In the genomic region with DNA sequence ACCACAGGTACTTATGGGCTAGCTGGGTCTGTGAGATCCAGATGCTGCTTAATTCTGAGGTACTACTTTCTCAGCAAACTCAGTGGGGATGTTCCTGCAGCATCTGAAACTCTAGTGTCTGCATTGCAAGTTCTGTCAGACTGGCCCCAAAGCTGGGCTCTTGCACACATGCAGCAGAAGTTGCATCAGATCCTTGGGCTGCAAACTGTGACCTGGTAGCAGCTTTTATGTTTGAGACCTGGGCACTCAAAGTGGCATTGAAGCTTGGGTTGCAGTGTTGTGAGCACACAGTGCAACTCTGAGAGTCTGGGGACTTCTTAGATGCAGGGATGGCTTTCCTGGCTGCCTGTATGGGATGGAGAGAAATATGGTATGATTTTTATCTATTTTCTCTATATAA, we compare ENCODE assay signal across 24 mouse cellular contexts. TPM values are rescaled to one million over a fixed set of nuclear protein-coding genes. Genes with fewer than 3 reads are reported as not detected.
"Had no signal": no experiment of that assay in that cellular context is flagged by ENCODE, and none has a peak within 500 bp of the region (broad histone marks: within the 10 kb centered on the region; RNA-seq: fewer than 3 reads in every experiment).

No protein-coding gene starts in this region.

- H3K4me1 ChIP-seq: midbrain, embryonic 10.5 days; midbrain, embryonic 12.5 days; neural tube, embryonic 12.5 days had no signal

- H3K4me2 ChIP-seq: lung, embryonic 14.5 days; midbrain, embryonic 12.5 days; neural tube, embryonic 12.5 days had no signal

- ATAC-seq: midbrain, embryonic 16.5 days had no signal

- H3K36me3 ChIP-seq: midbrain, embryonic 10.5 days; midbrain, embryonic 12.5 days; neural tube, embryonic 12.5 days had no signal

- H3K9ac ChIP-seq: lung, embryonic 14.5 days; midbrain, embryonic 12.5 days; neural tube, embryonic 12.5 days had no signal

- H3K9me3 ChIP-seq: midbrain, embryonic 10.5 days; midbrain, embryonic 12.5 days; neural tube, embryonic 12.5 days had no signal

- DNase-seq: lung, adult 18-20 months; lung, embryonic 14.5 days; lung, postnatal 10 days; lung, postnatal 4 days; midbrain, embryonic 14.5 days; right cerebral cortex, postnatal 25 days; right cerebral cortex, postnatal 4 days; spleen, adult 18-20 months; thymus, adult 18-20 months; thymus, postnatal 14 days; thymus, postnatal 36 days had no signal

- H3K27me3 ChIP-seq: midbrain, embryonic 12.5 days; neural tube, embryonic 12.5 days had no signal

- H3K27ac ChIP-seq: midbrain, embryonic 10.5 days; midbrain, embryonic 12.5 days; neural tube, embryonic 12.5 days had no signal

- H3K4me3 ChIP-seq: midbrain, embryonic 10.5 days; midbrain, embryonic 12.5 days; neural tube, embryonic 12.5 days had no signal

RNA-seq across cellular contexts. Expression of a gene that starts 2.0 kb away (rescaled TPM):
- total RNA-seq: megakaryocyte, adult 5-6 weeks; megakaryocyte-erythroid progenitor cell, adult 5-6 weeks; neutrophil, adult 5-6 weeks had no signal
- polyA plus RNA-seq: lung, embryonic 14.5 days; lung, embryonic 16.5 days; midbrain, embryonic 10.5 days; midbrain, embryonic 12.5 days; midbrain, embryonic 14.5 days; midbrain, embryonic 16.5 days; neural tube, embryonic 12.5 days; neural tube, embryonic 14.5 days; small intestine, adult 2 months; stomach, embryonic 14.5 days; stomach, embryonic 16.5 days; thymus, postnatal 0 days had no signal
